9 mouse cellular contexts compared by ENCODE assay signal in genomic region chr15:77036989-77037277, GRCm38 (mm10). TPM values are rescaled to one million over a fixed set of nuclear protein-coding genes. Genes with fewer than 3 reads are reported as not detected.
DNase-seq lines count a peak whose midpoint lies in the region; ATAC-seq and TF ChIP-seq lines count a peak whose summit lies in the region.
"Had no signal": no experiment of that assay in that cellular context is flagged by ENCODE, and none has a peak within 500 bp of the region (broad histone marks: within the 10 kb centered on the region; RNA-seq: fewer than 3 reads in every experiment).

No protein-coding gene starts in this region.

- no peak overlapping the region for H3K4me3 ChIP-seq in cerebellum, adult 2 months (replicated peaks; ENCODE audit: insufficient read depth, low read depth, low read length)
- H3K4me3 ChIP-seq in lung, postnatal 0 days (ENCODE audit: low read depth, low read length) = no peak overlapping the region
- H3K4me3 ChIP-seq in lung, adult 2 months (replicated peaks; ENCODE audit: extremely low read depth, low read depth, low read length) = no peak overlapping the region
- no peak overlapping the region for H3K4me3 ChIP-seq in intestine, postnatal 0 days (ENCODE audit: low read depth, low read length)
- no peak overlapping the region for H3K4me3 ChIP-seq in olfactory bulb, adult 2 months (ENCODE audit: insufficient read depth, low read depth, low read length)

- H3K4me2 ChIP-seq in lung, postnatal 0 days (replicated peaks; ENCODE audit: low read depth, low read length) = no peak overlapping the region
- H3K4me2 ChIP-seq in intestine, postnatal 0 days (replicated peaks; ENCODE audit: low read depth) = peak overlapping the region; percentile 13; the same call in 1 of the 2 replicates

- DNase-seq in cerebellum, adult 2 months = no peak
- no peak for DNase-seq in cerebellum, postnatal 10 days
- DNase-seq in lung, postnatal 0 days (ENCODE audit: low spot score) = no peak
- no peak for DNase-seq in lung, adult 2 months
- DNase-seq in adrenal gland, adult 2 months = no peak
- DNase-seq in layer of hippocampus, postnatal 36 days = no peak

- ATAC-seq in lung, postnatal 0 days = peak; percentile 57
- peak; percentile 4; the same call in 1 of the 2 replicates for ATAC-seq in intestine, postnatal 0 days

- peaks cover 24% of the 10 kb centered on the region for H3K4me1 ChIP-seq in cerebellum, adult 2 months (ENCODE audit: control insufficient read depth, insufficient read depth, low read length)
- peaks cover 12% of the 10 kb centered on the region for H3K4me1 ChIP-seq in lung, postnatal 0 days (ENCODE audit: insufficient read depth, low read depth, low read length)
- peaks cover 11% of the 10 kb centered on the region for H3K4me1 ChIP-seq in lung, adult 2 months (ENCODE audit: control insufficient read depth, insufficient read depth, low read length)
- 0 out of 2 replicates have a peak, but pooled peaks cover 6% of the 10 kb centered on the region for H3K4me1 ChIP-seq in intestine, postnatal 0 days (replicated peaks; ENCODE audit: control insufficient read depth, insufficient read depth, low read length)
- H3K4me1 ChIP-seq in olfactory bulb, adult 2 months (ENCODE audit: control insufficient read depth, insufficient read depth, low read length) = peaks cover 35% of the 10 kb centered on the region

- no peaks in the 10 kb centered on the region for H3K9me3 ChIP-seq in lung, postnatal 0 days (ENCODE audit: low read length)
- no peaks in the 10 kb centered on the region for H3K9me3 ChIP-seq in intestine, postnatal 0 days (ENCODE audit: control insufficient read depth)

- TF ChIP-seq CTCF in cerebellum, adult 2 months (IDR thresholded peaks at IDR 0.05; ENCODE audit: borderline replicate concordance, insufficient read depth, low read depth, low read length) = no peak
- TF ChIP-seq CTCF in lung, postnatal 0 days (IDR thresholded peaks at IDR 0.05) = no peak
- no peak for TF ChIP-seq CTCF in lung, adult 2 months (IDR thresholded peaks at IDR 0.05; ENCODE audit: insufficient read depth, low read length)
- no peak for TF ChIP-seq CTCF in intestine, postnatal 0 days (IDR thresholded peaks at IDR 0.05; ENCODE audit: low read depth)
- TF ChIP-seq CTCF in olfactory bulb, adult 2 months (IDR thresholded peaks at IDR 0.05; ENCODE audit: insufficient read depth, low read depth, low read length) = no peak

- no peaks in the 10 kb centered on the region for H3K36me3 ChIP-seq in lung, postnatal 0 days (ENCODE audit: insufficient read depth, low read length)
- no peaks in the 10 kb centered on the region for H3K36me3 ChIP-seq in intestine, postnatal 0 days (ENCODE audit: control insufficient read depth, insufficient read depth)

- 38% methylated on average over 2 of the region's 2 CpGs for WGBS in cerebellum, adult 2 months
- 24% methylated on average over 2 of the region's 2 CpGs for WGBS in lung, postnatal 0 days
- WGBS in lung, adult 2 months = 37% methylated on average over 2 of the region's 2 CpGs
- 46% methylated on average over 2 of the region's 2 CpGs for WGBS in intestine, postnatal 0 days
- 20% methylated on average over 2 of the region's 2 CpGs for WGBS in olfactory bulb, adult 2 months

- no peak for TF ChIP-seq POLR2A in cerebellum, adult 2 months (IDR thresholded peaks at IDR 0.05; ENCODE audit: borderline replicate concordance, insufficient read depth, low read length)
- no peak for TF ChIP-seq POLR2A in lung, adult 2 months (IDR thresholded peaks at IDR 0.05; ENCODE audit: borderline replicate concordance, extremely low read depth, low read depth, low read length)
- TF ChIP-seq POLR2A in olfactory bulb, adult 2 months (IDR thresholded peaks at IDR 0.05; ENCODE audit: insufficient read depth, low read depth, low read length) = no peak

- no peak for TF ChIP-seq EP300 in lung, postnatal 0 days (IDR thresholded peaks at IDR 0.05)

- no peaks in the 10 kb centered on the region for H3K27me3 ChIP-seq in cerebellum, adult 2 months (ENCODE audit: control insufficient read depth, insufficient read depth, low read length)
- H3K27me3 ChIP-seq in lung, postnatal 0 days (replicated peaks; ENCODE audit: insufficient read depth, low read length) = no peaks in the 10 kb centered on the region
- H3K27me3 ChIP-seq in intestine, postnatal 0 days (replicated peaks; ENCODE audit: control insufficient read depth, insufficient read depth, low read length) = no peaks in the 10 kb centered on the region

- peak overlapping the region; percentile 23; the same call in 1 of the 2 replicates for H3K27ac ChIP-seq in cerebellum, adult 2 months (ENCODE audit: insufficient read depth, low read length)
- H3K27ac ChIP-seq in lung, postnatal 0 days (ENCODE audit: low read length) = peak overlapping the region; percentile 92
- peak overlapping the region; percentile 89 for H3K27ac ChIP-seq in intestine, postnatal 0 days (ENCODE audit: low read depth, low read length)
- peak overlapping the region; percentile 99 for H3K27ac ChIP-seq in olfactory bulb, adult 2 months (ENCODE audit: insufficient read depth, low read depth, low read length)
- H3K27ac ChIP-seq: macrophage had no signal

- no peak overlapping the region for H3K9ac ChIP-seq in lung, postnatal 0 days (replicated peaks; ENCODE audit: low read depth)
- H3K9ac ChIP-seq in intestine, postnatal 0 days (ENCODE audit: low read depth, low read length) = no peak overlapping the region

RNA-seq across cellular contexts. Expression of gene Apol6, which starts 7.6 kb away (rescaled TPM):
- 0.30 and 0.49 TPM in 2 replicates for polyA plus RNA-seq in cerebellum, adult 2 months (2012; rRNA removed)
- 0.10 TPM in 1 of 2 replicates, not detected in the other for polyA plus RNA-seq in lung, postnatal 0 days (2015; fragmentation: Nextera tagmentation; extraction: Ambion mirVana)
- polyA plus RNA-seq in lung, adult 2 months (2012; rRNA removed) = 5.3 and 7.5 TPM in 2 replicates
- 0.67 and 1.3 TPM in 2 replicates for polyA plus RNA-seq in intestine, postnatal 0 days (2015; fragmentation: Nextera tagmentation; extraction: Ambion mirVana)
- polyA plus RNA-seq in olfactory bulb, adult 2 months (2012; ENCODE audit: insufficient read depth, insufficient read length, low replicate concordance, missing spikeins) = not detected in 2 replicates
- 10 to 100 TPM; 11.8 to 28.0 TPM for total RNA-seq in adrenal gland, adult 2 months (2021)
- 17.5 and 21.1 TPM in 2 replicates for polyA plus RNA-seq in adrenal gland, adult 2 months (2012; rRNA removed)
- total RNA-seq in layer of hippocampus, postnatal 36 days (2021) = not detected
- polyA plus RNA-seq: macrophage had no signal

RNA-seq across cellular contexts. Expression of gene Mb, which starts 13.5 kb away (rescaled TPM):
- polyA plus RNA-seq in cerebellum, adult 2 months (2012; rRNA removed) = 0.59 and 0.93 TPM in 2 replicates
- 0.84 and 1.1 TPM in 2 replicates for polyA plus RNA-seq in lung, postnatal 0 days (2015; fragmentation: Nextera tagmentation; extraction: Ambion mirVana)
- polyA plus RNA-seq in lung, adult 2 months (2012; rRNA removed) = 88.1 and 320 TPM in 2 replicates
- 0.16 and 0.24 TPM in 2 replicates for polyA plus RNA-seq in intestine, postnatal 0 days (2015; fragmentation: Nextera tagmentation; extraction: Ambion mirVana)
- not detected in 2 replicates for polyA plus RNA-seq in olfactory bulb, adult 2 months (2012; ENCODE audit: insufficient read depth, insufficient read length, low replicate concordance, missing spikeins)
- total RNA-seq in adrenal gland, adult 2 months (2021) = 1 to 10 TPM in 1 of 2 experiments, not detected in 1; 1.8 TPM
- polyA plus RNA-seq in adrenal gland, adult 2 months (2012; rRNA removed) = 0.46 TPM in 1 of 2 replicates, not detected in the other
- total RNA-seq in layer of hippocampus, postnatal 36 days (2021) = under 1 TPM in 1 of 2 experiments, not detected in 1; 0.37 TPM
- polyA plus RNA-seq: macrophage had no signal

Comparison
In these comparisons a context has a peak if more than half of its experiments do, and no peak if none do; other contexts are left out.
1. RNA of gene Mb, which starts 13.5 kb away (polyA plus RNA-seq): 88.1 to 320 TPM in lung, adult 2 months; 0.84 to 1.1 TPM in lung, postnatal 0 days, 0.59 to 0.93 TPM in cerebellum, adult 2 months, 0.16 to 0.24 TPM in intestine, postnatal 0 days, not detected in olfactory bulb, adult 2 months and 0.46 TPM in adrenal gland, adult 2 months; every median in the first group is over 10 times any median in the second.
2. H3K27ac ChIP-seq: peak in every context shown above with its lines; median percentile 99 in olfactory bulb, adult 2 months; 92 in lung, postnatal 0 days; 89 in intestine, postnatal 0 days; 23 in cerebellum, adult 2 months.